Mouse (Mus musculus) left cerebral cortex, postnatal 14 days (tissue): ENCODE results near the gene Wbp2. TPM values are rescaled to one million over a fixed set of nuclear protein-coding genes. Genes with fewer than 3 reads are reported as not detected.

ENCODE experiments used
- DNase-seq, 2 experiments: peaks; one replicate each; pipeline ENCODE4 v3.0.0; 2021 to 2022; ENCODE audit warnings: low spot score in 2 of 2, mixed read lengths in 1 of 2
- intact Hi-C: fragments of 180-260 bp; cut with DNase I; formaldehyde crosslinking; loops from one replicate; pipeline ENCODE4 v1.15.1; 2025
- total RNA-seq, 2 experiments: library from RNA; stranded (reverse); gene quantifications; 2 replicates each; pipeline ENCODE4 v1.2.3; 2021

Gene Wbp2
- total RNA-seq, 2 experiments from 2014 or later: 278 to 292 TPM

GRCm38 (mm10) chr11:116076266-116076540 is 10.6 kb downstream of the Wbp2 start:
- no peak for DNase-seq
- intact Hi-C loops: no loop called here

GRCm38 (mm10) chr11:116075539-116076265 is 11.1 kb downstream of the Wbp2 start:
- DNase-seq: no peak
- intact Hi-C loops: no loop called here

DNA sequence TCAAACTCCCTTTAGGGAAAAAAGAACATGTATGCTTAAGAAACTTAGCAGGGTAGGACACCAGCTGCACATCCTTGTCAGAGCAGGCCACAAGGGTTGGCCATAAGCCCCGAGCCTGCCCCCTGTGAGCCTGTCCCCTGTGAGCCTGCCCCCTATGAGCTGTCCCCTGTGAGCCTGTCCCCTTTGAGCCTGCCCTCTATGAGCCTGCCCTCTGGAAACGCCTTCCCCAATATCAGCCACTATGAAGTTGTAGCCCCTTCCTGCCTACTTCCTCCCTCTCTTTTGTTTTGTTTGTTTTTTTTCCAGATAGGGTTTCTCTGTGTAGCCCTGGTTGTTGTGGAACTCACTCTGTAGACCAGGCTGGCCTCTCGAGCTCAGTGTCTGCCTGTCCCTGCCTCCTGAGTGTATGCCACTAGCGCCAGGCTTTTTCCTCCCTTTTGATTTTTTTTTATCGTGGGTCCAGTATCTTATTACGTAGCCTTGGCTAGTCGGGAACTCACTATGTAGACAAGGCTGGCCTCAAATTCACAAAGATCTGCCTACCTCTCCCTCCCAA is 12.3 kb downstream of the Wbp2 start:
- intact Hi-C loops: no loop called here
- no peak for DNase-seq

DNA sequence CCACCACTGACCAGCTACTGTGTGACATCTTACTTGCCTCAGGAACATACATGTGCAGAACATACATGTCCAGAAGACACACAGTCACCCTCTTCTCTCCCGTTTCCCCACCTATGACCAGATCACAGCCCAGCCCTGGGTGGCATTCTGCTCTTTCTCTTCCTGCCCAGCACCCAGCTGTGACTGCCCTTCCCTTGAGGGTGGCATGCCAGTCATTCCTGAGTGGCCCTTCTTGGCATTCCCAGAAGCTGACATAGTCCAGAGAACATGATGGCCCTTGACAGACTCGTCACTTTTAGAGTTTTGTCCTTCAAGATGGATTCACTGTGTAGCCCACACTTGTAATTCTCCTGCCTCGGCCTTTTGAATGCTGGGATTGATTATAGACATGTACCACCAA is 14.2 kb downstream of the Wbp2 start:
- DNase-seq: no peak
- intact Hi-C loops: no loop called here

DNA sequence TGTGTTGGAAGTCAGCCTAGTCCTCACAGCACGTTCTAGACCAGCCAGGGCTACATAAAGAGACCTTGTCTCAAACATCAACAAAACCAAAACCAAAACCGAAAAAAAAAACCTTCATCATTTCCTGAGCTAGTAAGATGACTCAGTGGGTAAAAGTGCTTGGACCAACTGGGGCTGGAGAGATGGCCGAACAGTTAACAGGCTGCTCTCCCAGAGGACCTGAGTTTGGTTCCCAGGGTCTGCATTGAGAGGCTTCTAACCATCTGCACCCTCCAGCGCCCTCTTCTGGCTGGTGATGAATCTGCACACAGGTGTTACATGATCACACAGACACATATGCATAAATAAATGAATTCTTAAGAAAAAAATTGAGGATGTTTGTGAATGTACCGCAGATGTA is 15.3 kb downstream of the Wbp2 start:
- intact Hi-C loops: no loop called here
- DNase-seq: no peak

DNA sequence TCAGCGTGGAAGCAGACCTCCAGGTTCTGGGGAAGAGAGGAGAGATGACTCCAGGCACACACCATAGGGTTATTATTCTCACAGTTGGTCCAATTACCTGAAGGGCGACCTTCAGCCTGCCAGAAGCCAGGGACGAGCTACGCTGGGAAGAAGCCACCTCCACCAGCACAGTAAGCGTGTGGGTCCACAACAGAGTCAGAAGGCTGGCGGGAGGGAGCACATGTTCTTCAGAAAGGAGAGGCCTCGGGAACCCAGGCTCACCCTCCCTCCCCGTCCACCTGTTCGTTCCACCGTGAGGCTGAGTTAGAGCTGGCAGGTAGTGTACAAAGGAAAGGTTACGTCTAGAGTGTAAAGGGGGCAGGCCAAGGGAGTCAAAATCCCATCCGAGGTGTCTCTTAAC is 21.4 kb downstream of the Wbp2 start:
- intact Hi-C loops: no loop called here
- DNase-seq: no peak

GRCm38 (mm10) chr11:116064187-116064867 is 22.5 kb downstream of the Wbp2 start:
- no peak for DNase-seq
- intact Hi-C loops: no loop called here

DNA sequence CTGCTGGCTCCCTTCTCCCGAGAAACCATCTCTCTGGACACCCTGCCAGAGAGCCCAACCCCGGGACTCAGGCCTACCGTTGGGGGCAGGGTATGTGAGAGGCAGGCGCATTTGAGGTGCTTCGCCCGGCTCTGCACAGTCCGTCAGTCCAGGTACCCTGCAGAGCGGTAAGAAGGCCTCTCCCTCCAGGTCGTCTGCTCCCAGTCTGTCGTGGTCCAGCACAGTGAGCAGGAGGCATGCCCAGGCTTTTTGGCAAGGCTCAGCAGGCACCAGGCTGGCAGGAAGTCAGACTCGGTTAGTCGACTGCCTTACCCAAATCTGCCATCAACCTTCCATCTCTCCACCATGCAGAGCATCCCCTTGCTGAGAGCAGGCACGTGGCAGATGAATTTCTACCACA is 23.2 kb downstream of the Wbp2 start:
- no peak for DNase-seq

GRCm38 (mm10) chr11:116062521-116062920 is 24.3 kb downstream of the Wbp2 start:
- intact Hi-C loops: no loop called here
- DNase-seq: no peak

More for the DNA sequence above, 23.2 kb downstream of the Wbp2 start:
- intact Hi-C loops: no loop called here

- intact Hi-C loops: no loop called here
- DNase-seq: peak in 1 of 2 experiments; percentile 32
Measured at GRCm38 (mm10) chr11:116061641-116062415, 25.0 kb downstream of the Wbp2 start.

GRCm38 (mm10) chr11:116060596-116060995 is 26.2 kb downstream of the Wbp2 start:
- no peak for DNase-seq
- intact Hi-C loops: no loop called here

- no peak for DNase-seq
- intact Hi-C loops: no loop called here
Measured at GRCm38 (mm10) chr11:116059691-116060025, 27.1 kb downstream of the Wbp2 start.

- DNase-seq: no peak
- intact Hi-C loops: no loop called here
Measured at GRCm38 (mm10) chr11:116058868-116059690, 27.7 kb downstream of the Wbp2 start.

DNA sequence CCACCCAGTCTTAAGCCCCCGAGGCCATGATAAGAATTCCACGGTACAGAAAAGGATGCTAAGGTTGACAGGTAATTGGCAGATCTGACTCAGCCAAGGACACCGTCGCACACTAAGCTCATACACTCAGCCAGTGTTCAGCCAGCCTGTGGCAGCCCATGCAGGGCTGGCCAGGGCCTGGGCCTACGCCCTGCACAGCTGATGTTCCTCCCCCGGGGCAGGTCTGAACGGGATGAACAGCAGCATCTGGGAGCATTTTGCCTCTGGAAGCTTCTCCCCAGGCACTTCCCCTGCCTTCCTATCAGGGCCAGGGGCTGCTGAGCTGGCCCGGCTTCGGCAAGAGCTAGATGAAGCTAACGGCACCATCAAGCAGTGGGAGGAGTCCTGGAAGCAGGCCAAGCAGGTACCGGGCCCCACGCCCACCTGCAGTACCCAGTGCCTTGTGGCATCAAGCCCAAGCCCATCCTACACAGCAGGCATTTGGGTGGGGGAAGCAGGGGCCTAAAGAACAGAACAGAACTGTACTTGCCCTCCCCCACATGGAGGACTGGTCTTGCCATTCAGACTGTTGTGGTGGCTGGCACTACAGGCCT is 28.7 kb downstream of the Wbp2 start:
- intact Hi-C loops: no loop called here
- peak in 1 of 2 experiments; percentile 49 for DNase-seq

DNA sequence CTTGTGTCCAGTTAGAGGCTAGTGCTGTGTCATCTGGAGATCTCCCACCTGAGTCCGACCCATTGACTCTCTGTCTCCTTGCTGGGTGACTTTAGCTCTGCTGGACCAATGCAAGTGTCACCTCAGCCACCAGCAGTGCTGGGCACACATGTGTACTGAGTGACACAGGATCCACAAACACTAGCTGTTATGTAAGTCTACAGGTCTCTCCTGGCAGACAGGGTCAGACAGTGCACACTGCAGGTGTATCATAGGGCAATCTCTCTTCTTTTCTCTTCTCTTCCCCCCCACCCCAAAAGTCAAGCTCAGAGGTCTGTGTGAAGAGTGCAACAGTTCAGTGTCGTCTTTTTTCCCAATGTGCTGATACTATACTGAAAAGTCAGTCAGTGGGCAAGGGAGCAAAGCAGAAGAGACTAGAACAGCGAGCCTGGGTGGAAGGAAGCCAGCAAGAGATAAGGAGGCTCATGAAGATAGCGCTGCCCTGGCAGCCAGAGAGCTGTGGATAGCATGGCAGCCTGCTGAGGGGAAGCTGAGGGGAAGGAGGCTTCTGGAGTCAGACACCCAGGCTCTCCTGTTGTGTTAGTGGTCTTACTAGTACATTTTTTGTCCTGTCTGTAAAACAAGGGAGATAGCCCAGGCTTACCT is 29.4 kb downstream of the Wbp2 start:
- DNase-seq: no peak
- intact Hi-C loops: no loop called here

DNA sequence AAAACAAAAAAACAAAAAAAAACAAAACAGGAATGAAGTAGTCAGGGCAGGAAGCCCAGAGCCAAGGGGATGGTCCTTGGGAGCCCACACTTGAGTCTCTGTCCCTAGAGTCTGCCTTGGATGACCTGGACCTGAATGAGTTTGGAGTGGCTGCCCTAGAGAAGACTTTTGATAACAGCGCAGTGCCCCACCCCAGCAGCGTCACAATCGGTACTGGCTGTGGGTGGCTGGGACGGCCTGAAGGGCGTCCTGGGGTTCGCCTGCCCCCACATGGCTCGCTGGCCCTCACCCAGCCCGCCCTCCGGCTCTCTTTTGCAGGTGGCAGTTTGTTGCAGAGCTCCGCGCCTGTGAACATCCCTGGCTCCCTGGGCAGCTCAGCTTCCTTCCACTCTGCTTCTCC is 30.9 kb downstream of the Wbp2 start:
- intact Hi-C loops: no loop called here
- DNase-seq: no peak

GRCm38 (mm10) chr11:116053510-116054229 is 33.1 kb downstream of the Wbp2 start:
- intact Hi-C loops: no loop called here
- no peak for DNase-seq

DNA sequence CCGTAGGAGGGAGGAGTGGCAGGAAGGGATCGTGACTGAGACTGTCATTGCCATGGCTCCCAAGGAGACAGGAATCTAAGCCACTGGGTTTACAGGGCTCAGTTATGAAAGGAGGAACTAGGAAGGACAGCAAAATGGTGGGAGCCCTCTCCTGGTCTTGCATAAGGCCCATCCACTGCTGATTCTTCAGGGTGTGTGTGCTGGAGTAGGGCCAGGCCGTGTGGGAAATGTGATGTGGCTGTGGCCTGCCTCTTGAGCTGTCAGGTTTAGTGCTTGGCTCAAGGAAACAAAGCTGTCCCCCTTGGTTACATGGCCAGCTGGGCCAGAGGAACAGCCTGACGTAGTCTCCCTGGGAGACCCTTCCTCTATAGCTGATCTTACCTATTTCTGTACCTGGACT is 36.6 kb downstream of the Wbp2 start:
- intact Hi-C loops: no loop called here
- DNase-seq: no peak
